Comparison of ENCODE assay signal across 8 mouse cellular contexts in the genomic region with DNA sequence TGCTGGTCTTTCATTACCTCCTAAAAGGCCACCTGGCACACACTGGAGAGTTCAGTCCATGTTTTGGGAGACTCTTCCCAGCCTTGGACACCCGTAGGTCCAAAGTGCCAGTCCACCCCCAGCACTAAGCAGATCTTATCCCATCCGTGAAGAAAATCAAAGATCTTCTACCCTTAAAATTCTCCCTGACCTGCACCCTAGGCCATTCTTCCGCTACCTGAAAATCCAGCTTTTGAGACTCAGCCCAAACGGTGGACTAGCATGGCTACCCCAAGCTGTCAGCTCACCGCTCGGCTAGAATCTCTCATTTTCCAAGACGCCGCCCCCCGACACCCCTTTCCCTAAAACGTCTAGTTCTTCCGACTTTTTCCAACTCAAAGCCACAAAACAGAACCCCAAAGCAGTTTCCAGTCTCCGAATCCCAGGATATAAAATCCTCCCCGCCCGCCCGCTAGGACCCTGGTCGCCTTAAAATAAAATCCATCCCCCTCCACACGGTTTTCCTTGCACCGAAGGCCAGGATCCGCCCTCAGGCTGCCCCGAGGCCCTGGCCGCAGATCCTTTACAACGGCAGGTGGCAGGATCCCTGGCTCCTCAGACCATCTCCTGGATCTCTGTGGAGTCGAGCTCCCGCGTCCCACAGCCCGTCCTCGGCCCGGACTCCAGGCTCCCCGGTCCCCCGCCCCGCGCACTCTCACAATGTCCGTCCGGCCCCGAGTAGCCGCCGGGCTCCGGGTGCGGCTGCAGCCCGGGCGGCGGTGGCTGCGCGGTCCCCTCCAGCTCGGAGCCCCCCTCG. TPM values are rescaled to one million over a fixed set of nuclear protein-coding genes. Genes with fewer than 3 reads are reported as not detected.
A peak's percentile ranks its signal among the peaks of the same experiment; 100 is the strongest.
DNase-seq lines count a peak whose midpoint lies in the region; ATAC-seq and TF ChIP-seq lines count a peak whose summit lies in the region.

No protein-coding gene starts in this region.

- no peak for TF ChIP-seq CTCF in left cerebral cortex, adult 2 months (IDR thresholded peaks at IDR 0.05)
- no peak for TF ChIP-seq CTCF in MEL (IDR thresholded peaks at IDR 0.05 in 2 of 3, conservative IDR thresholded peaks at IDR 0.05 in 1 of 3; ENCODE audit: control insufficient read depth in 1 of 3, insufficient read depth in 1 of 3, low read depth in 2 of 3, low read length in 3 of 3, poor library complexity in 1 of 3, severe bottlenecking in 1 of 3)
- TF ChIP-seq CTCF in cortical plate, adult 2 months (IDR thresholded peaks at IDR 0.05; ENCODE audit: extremely low read depth, insufficient read depth, low read length): no peak
- TF ChIP-seq CTCF in small intestine, adult 2 months (IDR thresholded peaks at IDR 0.05; ENCODE audit: extremely low read depth, insufficient read length, insufficient replicate concordance, low read depth, low read length): no peak; the same call in 1 of the 2 replicates

- WGBS in hindbrain, embryonic 14.5 days: 2% methylated on average over 46 of the region's 46 CpGs
- 1% methylated on average over 46 of the region's 46 CpGs for WGBS in liver, embryonic 15.5 days (ENCODE audit: insufficient replicate concordance)
- WGBS in small intestine, adult 2 months: 1% methylated on average over 46 of the region's 46 CpGs

- peak in 1 of 2 experiments; percentile 21; a peak in 1 of 4 replicates for TF ChIP-seq POLR2A in MEL (IDR thresholded peaks at IDR 0.05; ENCODE audit: control insufficient read depth in 1 of 2, insufficient read depth in 1 of 2, low read depth in 1 of 2, low read length in 2 of 2, poor library complexity in 1 of 2)
- no peak for TF ChIP-seq POLR2A in cortical plate, adult 2 months (IDR thresholded peaks at IDR 0.05; ENCODE audit: extremely low read depth, insufficient read depth, low read length)
- TF ChIP-seq POLR2A in small intestine, adult 2 months (IDR thresholded peaks at IDR 0.05; ENCODE audit: low read depth, low read length): no peak

- peak overlapping the region; percentile 94 for H3K27ac ChIP-seq in left cerebral cortex, adult 2 months
- H3K27ac ChIP-seq in MEL (ENCODE audit: control insufficient read depth, low read depth, low read length): peak overlapping the region; percentile 95
- H3K27ac ChIP-seq in cortical plate, adult 2 months (ENCODE audit: insufficient read depth, low read length): peak overlapping the region; percentile 92
- H3K27ac ChIP-seq in hindbrain, embryonic 14.5 days: peak overlapping the region; percentile 99
- peak overlapping the region; percentile 97 for H3K27ac ChIP-seq in liver, embryonic 15.5 days (replicated peaks)
- peak overlapping the region; percentile 81 for H3K27ac ChIP-seq in small intestine, adult 2 months (ENCODE audit: insufficient read depth, low read depth, low read length)

- TF ChIP-seq EP300 in MEL (IDR thresholded peaks at IDR 0.05; ENCODE audit: low read depth in 1 of 2, low read length in 2 of 2): no peak

- peaks cover 43% of the 10 kb centered on the region for H3K79me2 ChIP-seq in MEL (ENCODE audit: control insufficient read depth, insufficient read depth, low read length, poor library complexity)

- no peaks in the 10 kb centered on the region; a peak in 1 of 4 replicates for H3K27me3 ChIP-seq in MEL (ENCODE audit: control insufficient read depth in 1 of 2, insufficient read depth in 2 of 2, low read length in 2 of 2)
- no peaks in the 10 kb centered on the region for H3K27me3 ChIP-seq in hindbrain, embryonic 14.5 days (ENCODE audit: control insufficient read depth, insufficient read depth, low read length)
- H3K27me3 ChIP-seq in liver, embryonic 15.5 days: 0 out of 2 replicates have a peak, but pooled peaks cover 3% of the 10 kb centered on the region
- H3K27me3 ChIP-seq in small intestine, adult 2 months (ENCODE audit: control insufficient read depth, insufficient read depth, low read length): no peaks in the 10 kb centered on the region

- peak overlapping the region; percentile 100 for H3K9ac ChIP-seq in MEL (ENCODE audit: control insufficient read depth, low read depth, low read length, poor library complexity, severe bottlenecking)
- H3K9ac ChIP-seq in hindbrain, embryonic 14.5 days: peak overlapping the region; percentile 97
- peak overlapping the region; percentile 88 for H3K9ac ChIP-seq in liver, embryonic 15.5 days

- peak; percentile 6; the same call in 1 of the 2 replicates for ATAC-seq in hindbrain, embryonic 14.5 days (ENCODE audit: low FRiP score)
- ATAC-seq in liver, embryonic 15.5 days (ENCODE audit: insufficient read depth): peak; percentile 3; the same call in 1 of the 2 replicates

- peak overlapping the region; percentile 99 for H3K4me2 ChIP-seq in hindbrain, embryonic 14.5 days (replicated peaks)
- H3K4me2 ChIP-seq in liver, embryonic 15.5 days: peak overlapping the region; percentile 96

- H3K4me3 ChIP-seq in left cerebral cortex, adult 2 months: peak overlapping the region; percentile 98
- peak overlapping the region; percentile 92 to 97 for H3K4me3 ChIP-seq in MEL (ENCODE audit: control insufficient read depth in 1 of 2, insufficient read depth in 1 of 2, low read depth in 2 of 2, low read length in 2 of 2)
- peak overlapping the region; percentile 37 for H3K4me3 ChIP-seq in cortical plate, adult 2 months (ENCODE audit: insufficient read depth, low read length)
- peak overlapping the region; percentile 96 for H3K4me3 ChIP-seq in hindbrain, embryonic 14.5 days (replicated peaks; ENCODE audit: low read length)
- peak overlapping the region; percentile 80 for H3K4me3 ChIP-seq in liver, embryonic 15.5 days (replicated peaks)
- peak overlapping the region; percentile 79 for H3K4me3 ChIP-seq in small intestine, adult 2 months (ENCODE audit: low read depth, low read length)

- intact Hi-C loops in left cerebral cortex, adult 2 months (cut with DNase I): loop anchor here (5.0 to 10.0 kb wide), 2 partner anchors 37 to 1439 kb away; a partner anchor contains a TSS

- no peak for DNase-seq in left cerebral cortex, adult 2 months (ENCODE audit: extremely low spot score in 1 of 2, low spot score in 2 of 2)
- no peak for DNase-seq in left cerebral cortex, adult 9 months (ENCODE audit: low spot score in 2 of 2)
- DNase-seq in MEL (ENCODE audit: low read depth, low spot score): peak; percentile 36
- no peak for DNase-seq in hindbrain, embryonic 14.5 days (ENCODE audit: low spot score)
- no peak for DNase-seq in T-cell, adult 2 months (ENCODE audit: low spot score)

- no peak for TF ChIP-seq RAD21 in MEL (IDR thresholded peaks at IDR 0.05; ENCODE audit: low read depth, low read length)

- peaks cover 2 to 18% of the 10 kb centered on the region in 2 experiments; a peak in 3 of 4 replicates for H3K4me1 ChIP-seq in MEL (ENCODE audit: control insufficient read depth in 1 of 2, insufficient read depth in 2 of 2, low read length in 2 of 2)
- H3K4me1 ChIP-seq in cortical plate, adult 2 months (ENCODE audit: control insufficient read depth, insufficient read depth, low read length): peaks cover 7% of the 10 kb centered on the region
- H3K4me1 ChIP-seq in hindbrain, embryonic 14.5 days (replicated peaks; ENCODE audit: control insufficient read depth, insufficient read depth, low read length): peaks cover 17% of the 10 kb centered on the region
- peaks cover 41% of the 10 kb centered on the region for H3K4me1 ChIP-seq in liver, embryonic 15.5 days (replicated peaks)
- H3K4me1 ChIP-seq in small intestine, adult 2 months (ENCODE audit: control insufficient read depth, insufficient read depth, insufficient read length, low read length): peaks cover 7% of the 10 kb centered on the region; the same call in 1 of the 2 replicates

- peaks cover 17 to 23% of the 10 kb centered on the region in 2 experiments for H3K36me3 ChIP-seq in MEL (ENCODE audit: control insufficient read depth in 1 of 2, insufficient read depth in 2 of 2, low read length in 2 of 2)
- peaks cover 30% of the 10 kb centered on the region for H3K36me3 ChIP-seq in hindbrain, embryonic 14.5 days (replicated peaks; ENCODE audit: control insufficient read depth, insufficient read depth)
- peaks cover 41% of the 10 kb centered on the region for H3K36me3 ChIP-seq in liver, embryonic 15.5 days (replicated peaks)
- peaks cover 16% of the 10 kb centered on the region for H3K36me3 ChIP-seq in small intestine, adult 2 months (ENCODE audit: control insufficient read depth, insufficient read depth, low read length)

- H3K9me3 ChIP-seq in MEL (replicated peaks; ENCODE audit: insufficient read depth, low read length): no peaks in the 10 kb centered on the region
- H3K9me3 ChIP-seq in hindbrain, embryonic 14.5 days (ENCODE audit: control insufficient read depth, low read length): no peaks in the 10 kb centered on the region
- no peaks in the 10 kb centered on the region for H3K9me3 ChIP-seq in liver, embryonic 15.5 days (replicated peaks)

RNA-seq across cellular contexts. Expression of a gene that starts 0.7 kb away (rescaled TPM):
- 100 to 1,000 TPM in 1 of 2 experiments, 10 to 100 TPM in 1; 96.5 to 101 TPM for total RNA-seq in left cerebral cortex, adult 2 months (2021)
- 56.1 and 57.2 TPM in 2 replicates for total RNA-seq in MEL (2012; rRNA removed)
- 100 to 1,000 TPM; 181 to 215 TPM for polyA plus RNA-seq in MEL (2012; ENCODE audit: insufficient read depth in 1 of 2, insufficient read length in 2 of 2, low read depth in 1 of 2, low replicate concordance in 2 of 2, missing spikeins in 1 of 2)
- 36.7 and 37.6 TPM in 2 replicates for polyA plus RNA-seq in cortical plate, adult 2 months (2012; rRNA removed)
- 54.7 and 55.2 TPM in 2 replicates for polyA plus RNA-seq in hindbrain, embryonic 14.5 days (2014; fragmentation: Nextera tagmentation; extraction: Ambion mirVana)
- polyA plus RNA-seq in liver, embryonic 15.5 days (2015; fragmentation: Nextera tagmentation; extraction: Ambion mirVana): 26.8 and 28.0 TPM in 2 replicates
- polyA plus RNA-seq in small intestine, adult 2 months (2012; rRNA removed): 28.9 and 60.2 TPM in 2 replicates

RNA-seq across cellular contexts. Expression of a gene that starts 34.7 kb away (rescaled TPM):
- 10 to 100 TPM; 33.2 to 40.5 TPM for total RNA-seq in left cerebral cortex, adult 2 months (2021)
- total RNA-seq in MEL (2012; rRNA removed): 0.13 and 0.19 TPM in 2 replicates
- not detected for polyA plus RNA-seq in MEL (2012; ENCODE audit: insufficient read depth in 1 of 2, insufficient read length in 2 of 2, low read depth in 1 of 2, low replicate concordance in 2 of 2, missing spikeins in 1 of 2)
- 33.5 and 34.4 TPM in 2 replicates for polyA plus RNA-seq in cortical plate, adult 2 months (2012; rRNA removed)
- 16.8 and 20.6 TPM in 2 replicates for polyA plus RNA-seq in hindbrain, embryonic 14.5 days (2014; fragmentation: Nextera tagmentation; extraction: Ambion mirVana)
- polyA plus RNA-seq in liver, embryonic 15.5 days (2015; fragmentation: Nextera tagmentation; extraction: Ambion mirVana): 18.1 and 22.2 TPM in 2 replicates
- polyA plus RNA-seq in small intestine, adult 2 months (2012; rRNA removed): 13.2 and 14.4 TPM in 2 replicates

RNA-seq across cellular contexts. Expression of a gene that starts 35.0 kb away (rescaled TPM):
- total RNA-seq in left cerebral cortex, adult 2 months (2021): 10 to 100 TPM; 65.4 to 66.5 TPM
- 8.0 and 8.4 TPM in 2 replicates for total RNA-seq in MEL (2012; rRNA removed)
- polyA plus RNA-seq in MEL (2012; ENCODE audit: insufficient read depth in 1 of 2, insufficient read length in 2 of 2, low read depth in 1 of 2, low replicate concordance in 2 of 2, missing spikeins in 1 of 2): 10 to 100 TPM in 1 of 2 experiments, not detected in 1; 39.7 TPM
- polyA plus RNA-seq in cortical plate, adult 2 months (2012; rRNA removed): 57.9 and 58.5 TPM in 2 replicates
- 41.9 and 43.5 TPM in 2 replicates for polyA plus RNA-seq in hindbrain, embryonic 14.5 days (2014; fragmentation: Nextera tagmentation; extraction: Ambion mirVana)
- 9.7 and 10.6 TPM in 2 replicates for polyA plus RNA-seq in liver, embryonic 15.5 days (2015; fragmentation: Nextera tagmentation; extraction: Ambion mirVana)
- 43.6 and 72.4 TPM in 2 replicates for polyA plus RNA-seq in small intestine, adult 2 months (2012; rRNA removed)

Comparison
In these comparisons a context has a peak if more than half of its experiments do, and no peak if none do; other contexts are left out.
1. H3K4me3 ChIP-seq: peak in every context shown above with its lines; median percentile 98 in left cerebral cortex, adult 2 months; 96 in hindbrain, embryonic 14.5 days; 94 in MEL; 80 in liver, embryonic 15.5 days; 79 in small intestine, adult 2 months; 37 in cortical plate, adult 2 months.
2. RNA of a gene that starts 34.7 kb away (polyA plus RNA-seq): 33.5 to 34.4 TPM in cortical plate, adult 2 months, 16.8 to 20.6 TPM in hindbrain, embryonic 14.5 days, 18.1 to 22.2 TPM in liver, embryonic 15.5 days and 13.2 to 14.4 TPM in small intestine, adult 2 months; not detected in MEL; every median in the first group is over 10 times any median in the second.
3. Peak in every context shown above with its lines, with median percentiles within 50 percentile points of each other: H3K27ac ChIP-seq and H3K9ac ChIP-seq.